Mouse (Mus musculus) kidney, adult 2 months (tissue): ENCODE measurements around the gene Gm17482.

Experiments
- CTCF ChIP-seq: fragments of 200-500 bp; conservative IDR thresholded peaks from 2 replicates; pipeline ENCODE4 v1.5.1; 2011; ENCODE audit warnings: low read depth, mild to moderate bottlenecking, control low read depth, low read length, moderate library complexity, mixed read lengths; ENCODE audit not compliant: insufficient read depth, insufficient read length
- POLR2A ChIP-seq: fragments of 200-500 bp; IDR thresholded peaks from one replicate; pipeline ENCODE4 v1.6.1; 2011; ENCODE audit warnings: low read depth, low read length, control low read depth

DNA sequence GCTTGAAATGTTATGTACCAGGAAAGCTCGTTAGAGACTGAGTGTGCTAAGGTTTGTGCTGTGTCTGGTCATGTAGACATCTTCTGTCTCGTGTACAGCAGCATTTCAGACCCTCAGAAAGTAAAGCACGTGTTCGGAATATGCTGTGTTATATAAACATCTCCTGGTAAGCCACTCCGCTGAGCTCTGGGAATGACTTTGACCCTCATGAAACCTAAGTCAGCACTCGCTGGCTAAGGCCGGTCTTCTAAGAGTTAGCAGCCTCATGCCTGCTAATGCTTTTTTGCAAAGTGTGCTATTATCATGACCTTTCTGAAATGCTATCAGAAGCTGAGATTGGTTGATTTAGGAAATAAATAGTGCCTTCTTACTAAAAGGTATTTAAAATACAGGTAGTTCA is 36.0 kb upstream of the Gm17482 start:
- TF ChIP-seq CTCF (no peak), POLR2A (no peak)
